Mouse (Mus musculus) gastrocnemius, adult 8-10 months (tissue): ENCODE measurements around the gene Jak2. TPM values are rescaled to one million over a fixed set of nuclear protein-coding genes. Genes with fewer than 3 reads are reported as not detected.

Experiments used
- DNase-seq, 2 experiments: peaks; one replicate each; pipeline ENCODE4 v3.0.0; 2022; ENCODE audit warnings: low spot score in 2 of 2
- total RNA-seq, 4 experiments: library from RNA; stranded (reverse); gene quantifications; 2 replicates each; pipeline ENCODE4 v1.2.4; 2022

Gene Jak2
- total RNA-seq: 10 to 100 TPM; 20.4 to 28.3 (median 24.3) TPM

GRCm38 (mm10) chr19:29251191-29251957 is at the start of gene Jak2:
TSS of gene Jak2 (plus strand) at chr19:29251828.
- DNase-seq: peak; percentile 84 to 94

GRCm38 (mm10) chr19:29203337-29203736 is 48.3 kb upstream of the Jak2 start:
- no peak for DNase-seq

DNA sequence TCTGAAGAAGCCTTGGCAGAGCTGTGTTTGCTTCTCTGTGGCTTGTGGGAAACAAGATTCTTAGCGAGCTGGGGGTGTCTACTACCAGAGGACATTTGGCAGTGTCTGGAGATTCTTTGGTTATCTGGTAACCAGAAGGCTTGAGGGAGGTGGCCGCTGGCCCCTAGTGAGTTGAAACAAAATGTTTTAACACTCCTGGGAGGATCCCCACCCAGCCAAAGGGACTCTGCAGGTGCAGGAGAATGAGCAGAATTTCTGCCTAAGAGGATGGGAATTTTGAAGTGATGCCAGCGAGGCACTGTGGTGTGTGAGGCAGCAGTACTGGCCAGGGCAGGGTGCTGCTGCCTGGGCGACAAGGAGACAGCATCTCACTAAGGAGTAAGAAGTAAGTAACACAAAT is 47.0 kb upstream of the Jak2 start:
- peak in 1 of 2 experiments; percentile 6 for DNase-seq

DNA sequence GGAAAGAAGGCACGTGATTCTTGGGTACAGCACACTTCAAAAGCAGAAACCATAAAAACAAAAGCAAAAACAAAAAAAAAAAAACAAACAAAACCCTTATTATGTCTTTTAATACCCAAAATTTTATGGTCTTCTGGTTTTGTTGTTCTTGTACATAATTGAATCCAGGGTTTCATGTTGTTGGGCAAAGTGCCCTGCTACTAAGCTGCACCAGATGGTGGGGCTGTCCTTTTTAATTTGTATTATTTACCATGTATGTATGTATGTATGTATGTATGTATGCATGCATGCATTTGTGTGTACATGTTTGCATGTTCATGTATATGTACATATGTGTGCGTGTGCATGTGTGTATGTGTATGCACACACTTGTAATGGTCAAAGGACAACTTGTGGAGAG is 46.4 kb upstream of the Jak2 start:
- no peak for DNase-seq

GRCm38 (mm10) chr19:29209898-29210297 is 41.7 kb upstream of the Jak2 start:
- DNase-seq: no peak

DNA sequence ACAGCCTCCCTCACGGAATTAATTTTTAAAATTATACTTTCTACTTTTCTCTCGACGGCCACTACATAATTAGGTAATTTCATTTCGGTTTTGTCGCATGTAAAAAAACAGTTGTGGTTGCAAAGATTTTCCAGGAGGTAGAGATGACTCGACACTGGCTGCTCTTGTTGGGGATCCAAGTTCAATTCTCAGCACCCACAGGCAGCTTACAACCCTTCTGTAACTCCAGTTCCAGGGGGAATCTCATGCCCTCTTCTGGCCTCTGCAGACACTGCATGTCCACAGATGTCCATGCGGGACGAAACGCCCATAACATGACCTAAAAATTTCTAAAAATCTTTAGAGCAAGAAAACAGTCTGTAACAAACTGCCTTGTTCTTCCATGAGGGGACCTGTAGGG is 41.3 kb upstream of the Jak2 start:
- no peak for DNase-seq

GRCm38 (mm10) chr19:29215811-29216509 is 35.7 kb upstream of the Jak2 start:
- DNase-seq: no peak

DNA sequence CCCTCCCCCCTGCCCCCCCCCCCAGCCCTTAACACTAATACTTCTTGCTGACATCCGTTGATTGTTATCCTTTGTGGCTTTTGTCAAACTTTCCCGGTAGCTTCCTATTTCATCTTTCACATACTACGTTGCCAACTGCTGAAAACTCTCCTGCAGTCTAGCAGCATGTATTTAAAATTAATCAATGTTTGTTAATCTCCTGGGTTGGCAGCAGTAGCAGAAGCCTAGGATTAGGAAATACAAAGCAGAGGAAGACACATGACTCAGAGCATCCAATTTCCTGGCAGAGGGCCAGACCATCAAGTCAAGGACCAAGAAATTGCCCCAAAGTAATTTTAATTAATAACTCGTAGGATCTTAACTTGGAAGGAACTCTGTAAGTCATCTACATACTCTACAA is 29.8 kb upstream of the Jak2 start:
- no peak for DNase-seq

DNA sequence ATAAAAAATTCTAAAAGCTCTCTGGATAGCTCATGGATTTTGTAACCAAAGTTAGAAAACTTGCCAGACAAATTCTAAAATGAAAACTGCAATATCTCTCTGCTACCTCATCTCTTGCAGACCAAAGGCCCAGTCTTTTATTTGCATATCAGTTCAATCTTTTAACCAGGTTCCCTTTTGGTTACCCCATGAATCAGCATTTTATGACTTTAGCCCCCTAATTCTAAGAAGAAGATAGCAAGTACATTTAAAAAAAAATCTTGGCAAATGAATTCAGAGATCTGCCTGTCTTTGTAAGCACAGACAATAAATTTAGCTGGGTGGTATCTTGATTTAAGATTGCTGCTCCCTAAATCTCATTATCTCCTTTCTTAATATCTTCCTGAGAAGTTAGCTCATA is 26.7 kb upstream of the Jak2 start:
- no peak for DNase-seq

- DNase-seq: no peak
Observed at GRCm38 (mm10) chr19:29226996-29227395, 24.6 kb upstream of the Jak2 start.

GRCm38 (mm10) chr19:29227941-29228590 is 23.6 kb upstream of the Jak2 start:
- no peak for DNase-seq

- DNase-seq: no peak
Observed at GRCm38 (mm10) chr19:29228989-29229388, 22.6 kb upstream of the Jak2 start.

DNA sequence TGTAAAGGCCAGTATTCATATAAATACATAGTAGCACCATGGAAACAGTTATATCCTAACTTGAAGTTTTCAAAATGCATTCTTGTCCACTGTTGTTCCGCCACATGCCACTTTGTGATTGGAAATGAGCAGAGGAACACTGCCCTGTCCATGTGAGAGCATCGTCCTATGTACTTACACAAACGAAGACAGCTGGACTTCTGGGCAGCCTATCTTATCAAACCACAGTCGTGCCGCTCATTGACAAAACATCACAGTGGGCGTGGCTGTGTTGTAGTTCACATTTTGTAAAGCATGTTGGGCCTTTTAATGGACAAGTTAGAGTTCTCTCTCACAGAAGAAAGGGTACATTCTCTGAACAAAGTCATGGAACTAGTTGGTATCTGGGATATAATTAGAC is 18.9 kb upstream of the Jak2 start:
- DNase-seq: no peak

GRCm38 (mm10) chr19:29236658-29237385 is 14.8 kb upstream of the Jak2 start:
- DNase-seq: no peak

DNA sequence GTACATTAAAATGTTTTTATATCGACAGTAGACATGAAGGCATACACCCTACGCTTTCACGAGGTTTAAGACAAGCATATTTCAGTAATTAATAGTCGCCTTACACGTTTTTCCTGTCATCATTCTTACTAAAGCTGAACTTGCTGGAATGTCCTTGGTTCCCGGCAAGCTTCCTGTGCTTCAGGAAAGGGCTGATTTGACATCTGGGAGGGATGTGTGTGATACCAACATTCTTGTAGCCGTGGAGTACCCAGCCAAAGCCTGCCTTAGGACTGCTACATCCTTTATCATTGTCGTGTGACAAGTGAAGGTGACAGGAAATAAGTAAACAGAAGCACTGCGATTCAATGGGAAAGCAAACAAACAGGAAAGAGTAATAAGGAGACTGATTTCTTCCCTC is 13.5 kb upstream of the Jak2 start:
- DNase-seq: no peak

- no peak for DNase-seq
Observed at GRCm38 (mm10) chr19:29239513-29240235, 12.0 kb upstream of the Jak2 start.

- no peak for DNase-seq
Observed at GRCm38 (mm10) chr19:29240676-29241075, 11.0 kb upstream of the Jak2 start.

- DNase-seq: no peak
Observed at GRCm38 (mm10) chr19:29241581-29241980, 10.0 kb upstream of the Jak2 start.

GRCm38 (mm10) chr19:29249933-29250332 is 1.7 kb upstream of the Jak2 start:
- no peak for DNase-seq

GRCm38 (mm10) chr19:29251958-29252801 is 552 bp downstream of the Jak2 start:
- no peak for DNase-seq
